Mouse (Mus musculus) bone marrow macrophage, adult 2 months (primary cell): ENCODE measurements at regions not wholly inside any gene's neighbourhood (a gene's known extent, or its start where the extent isn't known, plus 50 kb on each side); places are given as distances from the start of the nearest gene placed in this dataset.

Source experiments
- CTCF ChIP-seq: IDR thresholded peaks from 2 replicates; pipeline ENCODE4 v1.5.1; 2012; ENCODE audit warnings: low read depth, mild to moderate bottlenecking, low read length, moderate library complexity
- POLR2A ChIP-seq: IDR thresholded peaks from 2 replicates; pipeline ENCODE4 v1.6.1; 2012; ENCODE audit warnings: mild to moderate bottlenecking, low read depth, low read length, borderline replicate concordance

GRCm38 (mm10) chr9:113471781-113472180 is 236.3 kb downstream of the Pdcd6ip start:
- TF ChIP-seq CTCF = no peak
- TF ChIP-seq POLR2A = no peak
